Mouse (Mus musculus) hindlimb bud, embryonic 11.5 days (tissue): ENCODE measurements around the gene Lrp1.

Experiments used
- DNase-seq: peaks from one replicate; pipeline ENCODE4 v3.0.0-alpha.2; 2012; ENCODE audit warnings: low read depth, low spot score; ENCODE audit errors: extremely low spot score

The Lrp1 gene

GRCm38 (mm10) chr10:127564301-127564700, 56.6 kb downstream of the Lrp1 start:
- DNase-seq, result no peak

- no peak for DNase-seq
Observed at GRCm38 (mm10) chr10:127563840-127564239, 57.1 kb downstream of the Lrp1 start.

GRCm38 (mm10) chr10:127561145-127561544, 59.8 kb downstream of the Lrp1 start:
- DNase-seq, result no peak

GRCm38 (mm10) chr10:127557397-127557796, 63.6 kb downstream of the Lrp1 start:
- DNase-seq, result no peak

- no peak for DNase-seq
Observed at GRCm38 (mm10) chr10:127555703-127556102, 65.2 kb downstream of the Lrp1 start.

GRCm38 (mm10) chr10:127549892-127550291, 71.1 kb downstream of the Lrp1 start:
- DNase-seq, result no peak

- no peak for DNase-seq
Observed at GRCm38 (mm10) chr10:127548236-127548635, 72.7 kb downstream of the Lrp1 start.

- DNase-seq, result no peak
Observed at GRCm38 (mm10) chr10:127546505-127546904, 74.4 kb downstream of the Lrp1 start.

GRCm38 (mm10) chr10:127544375-127544774, 76.6 kb downstream of the Lrp1 start:
- no peak for DNase-seq

- DNase-seq, result no peak
Observed at GRCm38 (mm10) chr10:127543916-127544315, 77.0 kb downstream of the Lrp1 start.

- no peak for DNase-seq
Observed at GRCm38 (mm10) chr10:127542720-127543119, 78.2 kb downstream of the Lrp1 start.

- DNase-seq, result no peak
Observed at GRCm38 (mm10) chr10:127542084-127542483, 78.9 kb downstream of the Lrp1 start.

- DNase-seq, result no peak
Observed at GRCm38 (mm10) chr10:127541510-127541909, 79.4 kb downstream of the Lrp1 start.

- no peak for DNase-seq
Observed at GRCm38 (mm10) chr10:127537854-127538583, 82.9 kb downstream of the Lrp1 start.

GRCm38 (mm10) chr10:127536586-127537314, 84.2 kb downstream of the Lrp1 start:
- no peak for DNase-seq

GRCm38 (mm10) chr10:127534929-127535384, 86.0 kb downstream of the Lrp1 start:
- no peak for DNase-seq

GRCm38 (mm10) chr10:127534036-127534928, 86.7 kb downstream of the Lrp1 start, which contains the start of gene Nxph4:
Gene Nxph4, minus strand, starts transcription at chr10:127534559.
- no peak for DNase-seq

- DNase-seq, result no peak
Observed at GRCm38 (mm10) chr10:127531548-127531947, 89.4 kb downstream of the Lrp1 start.

GRCm38 (mm10) chr10:127530945-127531344, 90.0 kb downstream of the Lrp1 start:
- no peak for DNase-seq

- DNase-seq, result no peak
Observed at GRCm38 (mm10) chr10:127527481-127527880, 93.5 kb downstream of the Lrp1 start.

GRCm38 (mm10) chr10:127526681-127527080, 94.3 kb downstream of the Lrp1 start:
- DNase-seq, result no peak
